Mouse (Mus musculus) limb, embryonic 14.5 days (tissue): Measurements from ENCODE around the gene Rasgef1c. TPM values are rescaled to one million over a fixed set of nuclear protein-coding genes. Genes with fewer than 3 reads are reported as not detected.

Experiments
- ATAC-seq: fragments of 200-750 bp; cut with Nextera tagmentation; 2 replicates; pipeline ENCODE4 v1.8.0; 2017; ENCODE audit warnings: low read depth, moderate number of reproducible peaks, moderate TSS enrichment; ENCODE audit not compliant: low FRiP score
- DNase-seq: peaks from one replicate; pipeline ENCODE4 v3.0.0-alpha.2; 2015; ENCODE audit warnings: low spot score
- H3K27ac ChIP-seq: fragments of 300-500 bp; sonication (generic); replicated peaks from 2 replicates; pipeline ENCODE4 v1.5.1; 2014; ENCODE audit warnings: low read depth, mild to moderate bottlenecking, low read length, moderate library complexity, mixed read lengths
- H3K27me3 ChIP-seq: fragments of 300-500 bp; sonication (generic); 2 replicates; pipeline ENCODE4 v1.6.1; 2014; ENCODE audit warnings: low read length, mixed read lengths; ENCODE audit not compliant: control insufficient read depth, insufficient read depth
- H3K36me3 ChIP-seq: fragments of 300-500 bp; sonication (generic); 2 replicates; pipeline ENCODE4 v1.6.1; 2014; ENCODE audit warnings: mild to moderate bottlenecking, low read length, moderate library complexity, mixed read lengths; ENCODE audit not compliant: control insufficient read depth, insufficient read depth
- H3K4me1 ChIP-seq: fragments of 300-500 bp; sonication (generic); 2 replicates; pipeline ENCODE4 v1.6.1; 2014; ENCODE audit warnings: antibody characterized with exemption, low read length, mixed read lengths; ENCODE audit not compliant: control insufficient read depth, insufficient read depth
- H3K4me2 ChIP-seq: fragments of 300-500 bp; sonication (generic); replicated peaks from 2 replicates; pipeline ENCODE4 v1.6.1; 2014; ENCODE audit warnings: low read depth, mild to moderate bottlenecking, low read length, moderate library complexity; ENCODE audit not compliant: severe bottlenecking
- H3K4me3 ChIP-seq: fragments of 300-500 bp; sonication (generic); replicated peaks from 2 replicates; pipeline ENCODE4 v1.5.1; 2014; ENCODE audit warnings: low read length
- H3K9ac ChIP-seq: fragments of 300-500 bp; sonication (generic); 2 replicates; pipeline ENCODE4 v1.6.1; 2014; ENCODE audit warnings: mild to moderate bottlenecking, low read depth, low read length, moderate library complexity; ENCODE audit not compliant: severe bottlenecking
- H3K9me3 ChIP-seq: fragments of 300-500 bp; sonication (generic); 2 replicates; pipeline ENCODE4 v1.6.1; 2016; ENCODE audit warnings: low read length; ENCODE audit not compliant: control insufficient read depth
- POLR2A ChIP-seq: fragments of 200-500 bp; IDR thresholded peaks from 2 replicates; pipeline ENCODE4 v1.8.0; 2012; ENCODE audit warnings: inconsistent platforms, mild to moderate bottlenecking, moderate library complexity, borderline replicate concordance; ENCODE audit not compliant: insufficient read depth, insufficient read length; ENCODE audit errors: extremely low read depth
- microRNA-seq: library from miRNA; unstranded; fragments of <30 nt; microRNA quantifications from one replicate; pipeline ENCODE4, GENCODE M21; 2016
- polyA plus RNA-seq, 2 experiments: library from polyadenylated mRNA; depleted of rRNA in 1 of 2; stranded (reverse) in 1 of 2; unstranded in 1 of 2; fragments of >200 nt; fragmentation: Nextera tagmentation in 1 of 2; extraction: Ambion mirVana in 1 of 2; gene quantifications; 2 replicates each; pipeline versions ENCODE4 v1.2.1 to v1.2.3; 2012 to 2014

Rasgef1c gene
- polyA plus RNA-seq, 2 experiments, result 0.34 to 0.43 TPM

- no peaks in the 10 kb centered on the region for H3K27me3 ChIP-seq
- H3K9me3 ChIP-seq, result no peaks in the 10 kb centered on the region
- H3K9ac ChIP-seq, result 0 out of 2 replicates have a peak overlapping the region, but pooled peaks have one; percentile 17
- H3K4me1 ChIP-seq, result peaks cover 18% of the 10 kb centered on the region
- no peak overlapping the region for H3K4me3 ChIP-seq
- no peak for ATAC-seq
- H3K27ac ChIP-seq, result no peak overlapping the region
- H3K36me3 ChIP-seq, result no peaks in the 10 kb centered on the region
- no peak for DNase-seq
- H3K4me2 ChIP-seq, result no peak overlapping the region
- TF ChIP-seq POLR2A, result no peak
Observed at GRCm38 (mm10) chr11:50028416-50028815, 126.8 kb downstream of the Rasgef1c start.

Small RNA genes lying within 50 kb of the gene (microRNA-seq; reads per million reads assigned to microRNA genes)
- gene Gm23492, result not detected

Other genes with a start within 250 kb of the Rasgef1c start
- gene Scgb3a1, start 238.2 kb upstream of the Rasgef1c start, polyA plus RNA-seq (2012; rRNA removed), result not detected in 2 replicates
- gene Scgb3a1, start 238.2 kb upstream of the Rasgef1c start, polyA plus RNA-seq (2014; fragmentation: Nextera tagmentation; extraction: Ambion mirVana), result not detected in 2 replicates
- gene Cnot6, start 189.1 kb upstream of the Rasgef1c start, polyA plus RNA-seq (2012; rRNA removed), result 65.2 and 68.1 TPM in 2 replicates
- gene Cnot6, start 189.1 kb upstream of the Rasgef1c start, polyA plus RNA-seq (2014; fragmentation: Nextera tagmentation; extraction: Ambion mirVana), result 57.0 and 59.7 TPM in 2 replicates
- 27.4 and 31.1 TPM in 2 replicates for gene Gfpt2, start 107.7 kb upstream of the Rasgef1c start, polyA plus RNA-seq (2012; rRNA removed)
- gene Gfpt2, start 107.7 kb upstream of the Rasgef1c start, polyA plus RNA-seq (2014; fragmentation: Nextera tagmentation; extraction: Ambion mirVana), result 24.8 and 27.7 TPM in 2 replicates
- gene Mapk9, start 55.1 kb upstream of the Rasgef1c start, polyA plus RNA-seq (2012; rRNA removed), result 39.4 and 39.7 TPM in 2 replicates
- 34.7 and 37.8 TPM in 2 replicates for gene Mapk9, start 55.1 kb upstream of the Rasgef1c start, polyA plus RNA-seq (2014; fragmentation: Nextera tagmentation; extraction: Ambion mirVana)
- 56.7 and 57.0 TPM in 2 replicates for gene Rnf130, start 123.5 kb downstream of the Rasgef1c start, polyA plus RNA-seq (2012; rRNA removed)
- gene Rnf130, start 123.5 kb downstream of the Rasgef1c start, polyA plus RNA-seq (2014; fragmentation: Nextera tagmentation; extraction: Ambion mirVana), result 90.3 and 105 TPM in 2 replicates
- 44.9 and 51.5 TPM in 2 replicates for gene Tbc1d9b, start 229.6 kb downstream of the Rasgef1c start, polyA plus RNA-seq (2012; rRNA removed)
- 45.2 and 50.5 TPM in 2 replicates for gene Tbc1d9b, start 229.6 kb downstream of the Rasgef1c start, polyA plus RNA-seq (2014; fragmentation: Nextera tagmentation; extraction: Ambion mirVana)